Mouse (Mus musculus): Measurements from ENCODE around the gene Gm28635. TPM values are rescaled to one million over a fixed set of nuclear protein-coding genes. Genes with fewer than 3 reads are reported as not detected.

The Gm28635 gene
- polyA plus RNA-seq, 1 experiment: not detected

DNA sequence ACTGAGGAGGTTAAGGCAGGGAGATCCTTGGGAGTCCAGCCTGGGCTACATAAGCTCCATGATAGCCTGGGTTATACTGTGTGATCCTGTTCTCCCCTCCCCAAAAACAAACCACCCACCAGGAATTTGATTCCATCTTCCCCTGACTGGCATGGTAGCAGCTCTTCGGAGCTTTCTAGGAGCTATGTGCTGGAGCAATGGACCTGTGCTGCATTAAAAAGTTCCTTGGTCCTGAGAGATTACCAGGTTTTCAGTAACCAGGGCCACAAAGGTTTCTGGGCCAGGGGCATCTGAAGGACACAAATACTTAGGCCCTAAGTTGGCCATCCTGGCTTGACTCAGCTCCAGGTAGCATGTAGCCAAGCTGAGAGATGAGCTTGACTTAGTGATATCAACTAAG, 45.8 kb downstream of the Gm28635 start:
- no peak for TF ChIP-seq GATA1 (IDR thresholded peaks at IDR 0.05; ENCODE audit: low read length)

- TF ChIP-seq GATA1 (IDR thresholded peaks at IDR 0.05; ENCODE audit: low read length): no peak
Observed at GRCm38 (mm10) chr2:84627036-84627435, 50.8 kb downstream of the Gm28635 start.

DNA sequence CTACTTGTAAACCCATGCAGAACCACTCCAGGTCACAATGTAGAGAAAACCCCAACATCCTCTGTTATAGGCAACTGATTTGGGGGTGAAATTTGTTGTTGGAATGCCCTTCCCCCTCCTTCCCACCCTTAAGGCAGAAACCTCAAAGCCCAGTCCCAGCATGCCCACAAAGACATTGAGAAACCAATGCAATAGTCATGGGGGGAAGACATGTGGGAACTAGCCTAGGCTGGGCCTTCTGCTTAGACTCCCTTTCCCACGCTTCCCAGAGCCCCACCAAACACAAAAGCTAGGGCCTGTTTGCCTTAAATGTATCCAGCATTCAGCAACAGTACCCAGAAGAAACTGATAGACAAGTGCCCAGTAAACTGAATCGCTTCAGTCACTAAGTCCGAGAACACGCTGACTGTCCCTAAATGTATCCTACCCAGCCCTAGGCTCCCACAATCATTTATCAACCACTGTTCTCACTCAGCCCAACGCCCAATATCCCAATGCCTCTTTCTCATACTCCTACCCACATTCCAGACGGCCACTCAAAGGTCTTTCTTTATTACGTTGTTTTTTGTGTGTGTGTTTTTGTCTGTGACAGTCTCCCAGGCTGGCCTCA, 51.4 kb downstream of the Gm28635 start:
- TF ChIP-seq GATA1 (IDR thresholded peaks at IDR 0.05; ENCODE audit: low read length): no peak

GRCm38 (mm10) chr2:84624201-84624600, 53.6 kb downstream of the Gm28635 start:
- TF ChIP-seq GATA1 (IDR thresholded peaks at IDR 0.05; ENCODE audit: low read length): no peak

DNA sequence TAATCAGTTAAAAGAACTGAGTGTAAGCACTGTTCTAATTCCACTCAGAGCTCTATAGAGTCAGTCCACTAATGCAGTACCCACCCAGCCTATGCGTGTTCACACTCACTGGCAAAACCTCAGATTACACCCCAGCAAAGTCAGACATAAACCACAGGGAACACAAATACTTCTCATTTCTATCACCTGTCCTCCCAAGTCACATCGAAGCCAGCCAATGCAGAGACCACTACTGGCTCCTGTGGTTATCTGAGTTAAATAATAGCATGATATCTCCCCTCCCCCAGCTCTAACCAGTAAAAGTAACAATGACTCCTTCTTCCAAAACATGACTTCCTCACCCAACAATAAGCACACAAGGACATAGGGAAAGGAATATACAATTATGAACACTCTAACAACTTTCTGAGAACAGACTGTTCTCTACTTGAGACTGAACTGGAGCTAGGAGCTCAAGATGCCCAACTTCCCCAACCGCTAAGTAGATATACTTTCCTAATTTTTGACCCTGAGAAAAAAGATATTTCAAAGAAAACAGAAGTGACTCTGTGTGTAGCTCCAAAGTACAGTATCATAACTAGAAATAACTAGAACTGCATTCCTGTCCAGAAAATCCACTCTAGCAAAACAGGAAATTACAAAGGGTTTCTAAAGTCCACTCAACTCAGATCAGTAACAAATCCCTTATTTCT, 54.3 kb downstream of the Gm28635 start:
- no peak for TF ChIP-seq GATA1 (IDR thresholded peaks at IDR 0.05; ENCODE audit: low read length)

DNA sequence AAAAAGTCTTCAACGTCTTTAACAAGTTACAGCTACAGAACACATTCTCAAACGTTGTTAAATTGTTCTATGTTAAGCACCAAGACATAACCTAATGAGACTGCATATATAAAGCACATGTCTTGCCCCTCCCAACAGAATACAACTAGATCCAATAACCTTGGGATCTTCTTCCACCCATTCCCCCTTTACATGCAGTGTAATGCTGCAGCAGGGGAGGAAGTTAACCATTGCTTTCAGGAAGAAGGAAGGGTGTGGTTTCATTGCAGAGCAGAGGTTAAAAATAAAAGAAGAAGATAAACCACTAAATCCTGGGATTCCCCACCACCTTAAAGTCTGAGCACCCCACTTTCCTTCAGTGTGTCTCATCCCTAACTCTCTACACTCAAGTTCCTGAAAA, 55.2 kb downstream of the Gm28635 start:
- TF ChIP-seq GATA1 (IDR thresholded peaks at IDR 0.05; ENCODE audit: low read length): no peak

DNA sequence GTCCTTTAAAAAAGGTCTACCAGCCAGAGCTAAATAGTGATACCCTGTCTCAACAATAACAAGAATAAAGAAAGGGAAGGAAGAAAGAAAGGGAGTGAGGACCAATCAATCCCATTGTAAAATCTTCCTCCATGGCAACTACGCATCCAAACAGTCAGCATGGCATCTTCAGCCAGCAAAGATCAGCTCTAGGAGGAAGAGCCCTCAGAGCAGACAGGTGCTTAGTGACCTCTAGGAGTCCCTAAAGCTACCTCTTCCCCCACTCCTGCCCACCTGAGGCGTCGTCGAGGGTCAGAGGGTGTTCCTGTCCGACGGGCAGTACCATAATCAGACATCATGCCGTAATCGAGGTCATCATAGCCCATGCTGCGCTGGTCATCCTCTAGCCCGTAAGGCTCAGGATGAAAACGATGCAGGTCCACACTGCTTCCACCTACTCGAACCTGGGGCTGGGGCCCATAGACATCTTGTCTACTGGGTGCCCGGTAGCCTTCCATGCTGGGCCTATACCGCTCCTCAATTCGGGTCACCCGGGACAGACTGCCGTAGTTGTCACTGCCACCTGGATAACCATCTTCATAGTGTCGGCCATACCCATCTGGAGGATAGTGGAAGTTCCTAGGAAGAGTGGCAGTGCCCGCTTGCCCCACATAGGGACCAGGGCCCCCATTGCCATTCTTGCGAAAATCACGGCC, 58.0 kb downstream of the Gm28635 start:
- TF ChIP-seq GATA1 (IDR thresholded peaks at IDR 0.05; ENCODE audit: low read length): no peak

DNA sequence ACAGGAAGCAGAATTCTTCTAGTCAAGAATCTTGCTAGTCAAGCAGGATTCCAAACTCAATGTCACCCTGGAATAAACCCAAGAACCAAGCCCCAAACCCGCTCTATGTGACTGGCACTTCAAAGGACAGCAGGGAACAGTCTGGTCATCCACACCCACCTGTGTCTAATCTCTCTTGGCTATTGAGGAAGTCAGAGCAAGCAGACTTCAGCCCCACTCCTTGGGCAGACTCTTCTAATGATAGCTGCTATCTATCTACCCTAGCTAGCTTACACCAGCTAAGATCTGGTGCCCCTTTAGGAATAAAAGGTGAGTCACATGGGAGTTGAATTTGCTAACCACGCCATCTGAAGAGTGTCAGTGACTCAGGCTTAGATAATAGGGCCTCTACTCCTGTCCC, 58.9 kb downstream of the Gm28635 start:
- TF ChIP-seq GATA1 (IDR thresholded peaks at IDR 0.05; ENCODE audit: low read length): no peak

- no peak for TF ChIP-seq GATA1 (IDR thresholded peaks at IDR 0.05; ENCODE audit: low read length)
Observed at GRCm38 (mm10) chr2:84617637-84618515, 60.0 kb downstream of the Gm28635 start.

GRCm38 (mm10) chr2:84612764-84613163, 65.1 kb downstream of the Gm28635 start:
- no peak for TF ChIP-seq GATA1 (IDR thresholded peaks at IDR 0.05; ENCODE audit: low read length)

- no peak for TF ChIP-seq GATA1 (IDR thresholded peaks at IDR 0.05; ENCODE audit: low read length)
Observed at GRCm38 (mm10) chr2:84607842-84608241, 70.0 kb downstream of the Gm28635 start.

DNA sequence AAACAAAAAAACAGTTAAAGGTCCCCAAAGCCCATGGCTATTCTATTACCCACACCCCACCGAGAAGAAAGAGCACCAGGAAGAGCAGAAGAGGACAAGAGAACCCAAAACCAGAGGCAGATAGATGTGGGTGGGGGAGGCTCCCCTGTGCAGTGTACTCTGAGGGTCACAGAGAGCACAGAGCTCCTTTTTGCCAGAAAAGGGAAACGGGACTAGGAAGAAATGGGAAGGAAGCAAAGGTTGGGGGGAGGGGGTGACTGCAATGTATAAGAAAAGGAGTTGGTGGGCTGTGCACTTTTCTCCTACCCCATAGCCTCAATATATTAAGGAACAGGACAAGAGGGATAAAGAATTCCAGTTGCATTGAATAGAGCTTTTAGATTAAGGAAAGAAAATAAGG, 76.9 kb downstream of the Gm28635 start:
- no peak for TF ChIP-seq GATA1 (IDR thresholded peaks at IDR 0.05; ENCODE audit: low read length)

DNA sequence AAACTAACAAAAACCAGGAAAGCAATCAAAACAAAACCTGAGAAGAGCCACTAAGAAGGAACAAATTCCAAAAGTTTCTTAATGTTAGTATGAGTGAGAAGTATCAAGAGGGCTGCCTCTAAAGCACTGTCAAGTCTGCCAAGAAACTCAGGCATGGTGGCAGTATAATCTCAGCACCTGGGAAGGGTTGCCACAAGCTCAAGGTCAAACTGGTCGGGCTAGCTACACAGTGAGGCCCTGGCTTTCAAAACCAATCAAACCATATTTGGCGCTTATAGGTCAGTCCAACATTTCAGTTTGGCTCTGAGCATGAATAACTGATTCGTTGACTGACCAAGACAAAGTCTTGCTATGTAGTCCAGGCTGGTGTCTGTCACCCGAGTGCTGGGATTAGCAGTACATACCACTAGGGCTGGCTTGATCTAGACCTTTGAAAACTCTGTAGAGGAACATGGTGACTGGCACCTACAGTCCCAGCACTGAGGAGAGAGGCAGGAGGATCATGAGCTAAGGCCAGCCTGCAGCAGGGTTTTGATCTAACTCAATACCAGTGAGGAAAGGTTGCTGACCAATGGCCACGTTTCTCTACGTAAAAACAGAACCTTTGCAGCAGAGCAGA, 78.5 kb downstream of the Gm28635 start:
- TF ChIP-seq GATA1 (IDR thresholded peaks at IDR 0.05; ENCODE audit: low read length): no peak

GRCm38 (mm10) chr2:84597123-84597522, 80.7 kb downstream of the Gm28635 start:
- no peak for TF ChIP-seq GATA1 (IDR thresholded peaks at IDR 0.05; ENCODE audit: low read length)

DNA sequence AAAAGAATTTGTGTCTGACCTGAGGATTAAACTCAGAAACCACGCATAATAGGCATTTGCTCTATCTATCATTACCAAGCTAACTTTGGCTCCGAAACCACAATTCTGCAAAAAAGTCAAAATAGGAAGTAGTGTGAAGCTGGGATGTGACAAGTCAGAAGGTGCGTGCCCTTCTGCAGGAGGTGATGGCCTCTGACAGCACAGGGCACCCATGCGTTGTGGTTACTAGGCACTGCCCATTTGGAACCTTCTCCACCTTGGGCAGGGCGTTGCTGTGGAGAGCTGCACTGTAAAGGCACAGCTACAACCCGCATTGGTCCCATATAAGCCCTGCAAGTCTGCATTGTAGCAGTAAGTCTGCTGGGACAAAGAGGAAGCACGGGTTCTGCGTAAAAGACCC, 85.0 kb downstream of the Gm28635 start:
- no peak for TF ChIP-seq GATA1 (IDR thresholded peaks at IDR 0.05; ENCODE audit: low read length)

Measured in G1E-ER4 (cell line).